Comparison of ENCODE assay signal across 19 mouse cellular contexts in genomic region chr12:77694101-77694500, GRCm38 (mm10).
DNase-seq lines count a peak whose midpoint lies in the region; ATAC-seq and TF ChIP-seq lines count a peak whose summit lies in the region.
"Had no signal": no experiment of that assay in that cellular context is flagged by ENCODE, and none has a peak within 500 bp of the region (broad histone marks: within the 10 kb centered on the region; RNA-seq: fewer than 3 reads in every experiment).

No protein-coding gene starts in this region.

- no peaks in the 10 kb centered on the region for H3K27me3 ChIP-seq in forebrain, embryonic 14.5 days (replicated peaks; ENCODE audit: control insufficient read depth, insufficient read depth, low read length)
- no peaks in the 10 kb centered on the region for H3K27me3 ChIP-seq in forebrain, embryonic 12.5 days
- no peaks in the 10 kb centered on the region for H3K27me3 ChIP-seq in limb, embryonic 14.5 days (ENCODE audit: control insufficient read depth, insufficient read depth, low read length)
- H3K27me3 ChIP-seq: embryonic facial prominence, embryonic 12.5 days; forebrain, embryonic 15.5 days; kidney, embryonic 15.5 days; midbrain, embryonic 13.5 days; neural tube, embryonic 12.5 days had no signal

- no peak for ATAC-seq in forebrain, embryonic 14.5 days
- ATAC-seq in forebrain, embryonic 12.5 days (ENCODE audit: low FRiP score) = no peak
- peak; percentile 67 for ATAC-seq in limb, embryonic 14.5 days (ENCODE audit: low FRiP score, low read depth)
- ATAC-seq: forebrain, embryonic 15.5 days; liver, postnatal 0 days; midbrain, embryonic 13.5 days had no signal

- H3K4me2 ChIP-seq in forebrain, embryonic 14.5 days (ENCODE audit: low read length) = no peak overlapping the region
- H3K4me2 ChIP-seq in forebrain, embryonic 12.5 days = no peak overlapping the region
- no peak overlapping the region for H3K4me2 ChIP-seq in limb, embryonic 14.5 days (replicated peaks; ENCODE audit: low read depth, low read length, severe bottlenecking)
- H3K4me2 ChIP-seq: embryonic facial prominence, embryonic 12.5 days; forebrain, embryonic 15.5 days; kidney, embryonic 15.5 days; midbrain, embryonic 13.5 days; neural tube, embryonic 12.5 days had no signal

- H3K4me3 ChIP-seq in forebrain, embryonic 14.5 days (ENCODE audit: low read depth, low read length) = no peak overlapping the region
- no peak overlapping the region for H3K4me3 ChIP-seq in forebrain, embryonic 12.5 days (replicated peaks)
- no peak overlapping the region for H3K4me3 ChIP-seq in layer of hippocampus, adult 2 months
- H3K4me3 ChIP-seq in limb, embryonic 14.5 days (replicated peaks; ENCODE audit: low read length) = no peak overlapping the region
- H3K4me3 ChIP-seq: embryonic facial prominence, embryonic 12.5 days; erythroblast, embryonic 14.5 days; forebrain, embryonic 15.5 days; heart, embryonic 10.5 days; hindbrain, embryonic 10.5 days; kidney, embryonic 15.5 days; midbrain, embryonic 13.5 days; neural tube, embryonic 12.5 days had no signal

- peak; percentile 17 for DNase-seq in forebrain, embryonic 14.5 days (ENCODE audit: low spot score)
- DNase-seq in layer of hippocampus, adult 11-12 months (ENCODE audit: low spot score) = peak; percentile 15
- DNase-seq in layer of hippocampus, adult 2 months (ENCODE audit: low spot score in 2 of 2) = no peak
- DNase-seq in brain, embryonic 14.5 days (ENCODE audit: low read depth) = peak; percentile 59
- DNase-seq in limb, embryonic 14.5 days (ENCODE audit: low spot score) = peak; percentile 59
- no peak for DNase-seq in adrenal gland, postnatal 4 days (ENCODE audit: low spot score in 2 of 2)
- DNase-seq: B cell, adult 2 months; liver; liver, postnatal 0 days; lung, postnatal 10 days had no signal

- no peaks in the 10 kb centered on the region for H3K36me3 ChIP-seq in forebrain, embryonic 14.5 days (ENCODE audit: control insufficient read depth, insufficient read depth, low read length)
- H3K36me3 ChIP-seq in forebrain, embryonic 12.5 days (replicated peaks) = no peaks in the 10 kb centered on the region
- H3K36me3 ChIP-seq in limb, embryonic 14.5 days (ENCODE audit: control insufficient read depth, insufficient read depth, low read length) = no peaks in the 10 kb centered on the region
- H3K36me3 ChIP-seq: embryonic facial prominence, embryonic 12.5 days; forebrain, embryonic 15.5 days; heart, embryonic 10.5 days; hindbrain, embryonic 10.5 days; kidney, embryonic 15.5 days; midbrain, embryonic 13.5 days; neural tube, embryonic 12.5 days had no signal

- 66% methylated on average over 6 of the region's 6 CpGs for WGBS in forebrain, embryonic 14.5 days
- 73% methylated on average over 6 of the region's 6 CpGs for WGBS in forebrain, embryonic 12.5 days
- WGBS in limb, embryonic 14.5 days = 15% methylated on average over 6 of the region's 6 CpGs

- no peak for TF ChIP-seq CTCF in layer of hippocampus, adult 2 months (conservative IDR thresholded peaks at IDR 0.05)
- TF ChIP-seq CTCF in brain, embryonic 14.5 days (IDR thresholded peaks at IDR 0.05; ENCODE audit: borderline replicate concordance, extremely low read depth, insufficient read depth, insufficient read length) = no peak

- TF ChIP-seq POLR2A in brain, embryonic 14.5 days (IDR thresholded peaks at IDR 0.05; ENCODE audit: borderline replicate concordance, extremely low read depth, insufficient read depth, insufficient read length, poor library complexity, severe bottlenecking) = no peak
- TF ChIP-seq POLR2A in limb, embryonic 14.5 days (IDR thresholded peaks at IDR 0.05; ENCODE audit: borderline replicate concordance, extremely low read depth, insufficient read depth, insufficient read length) = no peak

- H3K9ac ChIP-seq in forebrain, embryonic 14.5 days (ENCODE audit: low read length) = no peak overlapping the region
- H3K9ac ChIP-seq in forebrain, embryonic 12.5 days = no peak overlapping the region
- H3K9ac ChIP-seq in limb, embryonic 14.5 days (ENCODE audit: low read depth, low read length, severe bottlenecking) = no peak overlapping the region
- H3K9ac ChIP-seq: embryonic facial prominence, embryonic 12.5 days; forebrain, embryonic 15.5 days; kidney, embryonic 15.5 days; liver, postnatal 0 days; midbrain, embryonic 13.5 days; neural tube, embryonic 12.5 days had no signal

- no peaks in the 10 kb centered on the region for H3K4me1 ChIP-seq in forebrain, embryonic 14.5 days (ENCODE audit: control insufficient read depth, insufficient read depth, low read length)
- peaks cover 12% of the 10 kb centered on the region for H3K4me1 ChIP-seq in forebrain, embryonic 12.5 days
- peaks cover 8% of the 10 kb centered on the region; the same call in 1 of the 2 replicates for H3K4me1 ChIP-seq in limb, embryonic 14.5 days (ENCODE audit: control insufficient read depth, insufficient read depth, low read length)
- H3K4me1 ChIP-seq: embryonic facial prominence, embryonic 12.5 days; forebrain, embryonic 15.5 days; neural tube, embryonic 12.5 days had no signal

- no peaks in the 10 kb centered on the region for H3K9me3 ChIP-seq in forebrain, embryonic 14.5 days (replicated peaks; ENCODE audit: control insufficient read depth, low read length)
- no peaks in the 10 kb centered on the region for H3K9me3 ChIP-seq in forebrain, embryonic 12.5 days
- no peaks in the 10 kb centered on the region for H3K9me3 ChIP-seq in limb, embryonic 14.5 days (ENCODE audit: control insufficient read depth, low read length)
- H3K9me3 ChIP-seq: embryonic facial prominence, embryonic 12.5 days; forebrain, embryonic 15.5 days; heart, embryonic 10.5 days; hindbrain, embryonic 10.5 days; kidney, embryonic 15.5 days; midbrain, embryonic 13.5 days; neural tube, embryonic 12.5 days had no signal

- no peak overlapping the region for H3K27ac ChIP-seq in forebrain, embryonic 14.5 days (ENCODE audit: low read depth, low read length)
- no peak overlapping the region for H3K27ac ChIP-seq in forebrain, embryonic 12.5 days
- H3K27ac ChIP-seq in layer of hippocampus, adult 2 months = no peak overlapping the region
- no peak overlapping the region for H3K27ac ChIP-seq in limb, embryonic 14.5 days (replicated peaks; ENCODE audit: low read depth, low read length)
- H3K27ac ChIP-seq: embryonic facial prominence, embryonic 12.5 days; forebrain, embryonic 15.5 days; heart, embryonic 10.5 days; hindbrain, embryonic 10.5 days; kidney, embryonic 15.5 days; midbrain, embryonic 13.5 days; neural tube, embryonic 12.5 days had no signal

Comparison
In these comparisons a context has a peak if more than half of its experiments do, and no peak if none do; other contexts are left out.
1. DNase-seq: peak in forebrain, embryonic 14.5 days (single experiment), layer of hippocampus, adult 11-12 months (single experiment), brain, embryonic 14.5 days (single experiment) and limb, embryonic 14.5 days (single experiment); none in layer of hippocampus, adult 2 months (0 of 2) and adrenal gland, postnatal 4 days (0 of 2).